Mouse (Mus musculus): ENCODE results near the gene Foxp1.

DNA sequence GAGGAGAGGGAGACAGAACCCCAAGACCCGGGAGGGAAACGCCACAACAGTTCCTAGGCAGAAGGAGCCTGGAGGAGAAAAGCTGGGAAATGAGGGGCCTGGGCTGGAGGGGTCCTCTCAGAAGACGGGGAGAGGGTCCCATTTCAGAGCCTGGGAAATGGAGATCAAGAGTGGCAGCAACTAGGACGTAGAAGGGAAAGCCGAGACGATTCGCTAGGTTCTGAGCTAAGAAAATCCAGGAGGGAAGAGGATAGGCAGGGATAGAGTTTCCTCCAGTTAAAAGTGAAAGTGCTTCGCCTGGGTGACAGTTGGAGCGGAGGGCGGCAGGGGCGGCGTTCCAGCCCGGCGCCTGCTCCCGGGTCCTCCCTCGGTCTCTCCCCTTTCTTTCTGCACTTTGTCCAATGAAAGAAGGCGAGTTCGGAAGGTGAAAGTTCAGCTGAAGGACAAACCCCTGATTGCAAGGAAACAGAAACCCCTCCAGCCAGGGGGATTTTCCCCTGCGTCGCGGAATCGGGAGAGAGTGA is 650 bp upstream of the Foxp1 start:
- TF ChIP-seq CTCF (IDR thresholded peaks at IDR 0.05; ENCODE audit: borderline replicate concordance, control insufficient read depth, extremely low read depth, insufficient read depth, low read length, poor library complexity): no peak
- no peak for TF ChIP-seq POLR2A (IDR thresholded peaks at IDR 0.05; ENCODE audit: control insufficient read depth, extremely low read depth, insufficient read depth, low read length, poor library complexity)
